Mouse (Mus musculus): ENCODE results near the gene Mrpl1. TPM values are rescaled to one million over a fixed set of nuclear protein-coding genes. Genes with fewer than 3 reads are reported as not detected.

Gene Mrpl1
- 0.75 and 1.4 TPM in 2 replicates for polyA plus RNA-seq (2012; rRNA removed)

GRCm38 (mm10) chr5:96209459-96209858 is at the start of gene Mrpl1:
TSS of gene Mrpl1 (plus strand) at chr5:96209493.

GRCm38 (mm10) chr5:96164021-96164411 is 45.3 kb upstream of the Mrpl1 start, which contains the start of gene Cnot6l:
TSS of gene Cnot6l (minus strand) at chr5:96164171.

Other genes with a start within 250 kb of the Mrpl1 start
- 1.0 and 1.1 TPM in 2 replicates for gene Cnot6l, start 45.3 kb upstream of the Mrpl1 start, polyA plus RNA-seq (2012; rRNA removed)
- gene Fras1, start 164.5 kb downstream of the Mrpl1 start, polyA plus RNA-seq (2012; rRNA removed): 0.12 and 0.18 TPM in 2 replicates